Mouse (Mus musculus): ENCODE data around the gene Etv6.

Etv6 gene

DNA sequence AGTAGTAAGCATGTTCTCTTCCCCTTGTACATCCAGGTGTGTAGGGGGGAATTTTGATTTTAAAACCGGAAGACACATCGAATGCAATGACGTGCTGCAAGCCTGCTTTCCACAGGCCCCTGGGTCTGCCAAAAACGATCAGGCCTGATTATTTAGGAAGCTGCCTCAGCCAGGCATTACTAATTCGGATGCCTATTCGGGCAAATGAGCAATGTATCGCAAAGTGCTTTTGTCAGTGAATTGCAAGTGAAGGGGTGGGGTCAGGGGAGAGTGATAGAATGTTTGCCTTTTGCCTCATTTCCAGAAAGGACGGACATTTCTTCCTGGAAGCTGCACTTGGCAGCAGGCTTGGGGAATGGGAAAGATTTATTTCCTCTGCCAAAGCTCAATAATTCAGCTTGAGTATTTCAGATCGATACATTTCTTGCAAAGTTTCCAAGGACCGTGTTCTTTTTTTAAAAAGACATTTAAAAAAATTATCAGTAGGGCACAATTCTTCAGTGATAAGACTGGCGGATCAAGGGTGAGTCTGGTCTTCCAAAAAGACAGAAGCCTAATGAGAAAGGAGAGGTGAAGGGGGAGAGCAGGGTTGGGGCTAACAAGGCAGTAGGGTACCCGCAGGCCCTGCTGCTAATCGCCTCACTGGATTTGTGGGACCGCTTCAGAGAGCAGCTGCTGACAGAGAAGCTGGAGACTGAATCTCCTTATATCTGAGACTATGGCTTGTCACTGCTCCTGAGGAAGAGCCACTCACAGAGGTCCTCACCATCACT is 172.9 kb downstream of the Etv6 start:
- DNase-seq (ENCODE audit: low spot score) = peak; percentile 66

DNA sequence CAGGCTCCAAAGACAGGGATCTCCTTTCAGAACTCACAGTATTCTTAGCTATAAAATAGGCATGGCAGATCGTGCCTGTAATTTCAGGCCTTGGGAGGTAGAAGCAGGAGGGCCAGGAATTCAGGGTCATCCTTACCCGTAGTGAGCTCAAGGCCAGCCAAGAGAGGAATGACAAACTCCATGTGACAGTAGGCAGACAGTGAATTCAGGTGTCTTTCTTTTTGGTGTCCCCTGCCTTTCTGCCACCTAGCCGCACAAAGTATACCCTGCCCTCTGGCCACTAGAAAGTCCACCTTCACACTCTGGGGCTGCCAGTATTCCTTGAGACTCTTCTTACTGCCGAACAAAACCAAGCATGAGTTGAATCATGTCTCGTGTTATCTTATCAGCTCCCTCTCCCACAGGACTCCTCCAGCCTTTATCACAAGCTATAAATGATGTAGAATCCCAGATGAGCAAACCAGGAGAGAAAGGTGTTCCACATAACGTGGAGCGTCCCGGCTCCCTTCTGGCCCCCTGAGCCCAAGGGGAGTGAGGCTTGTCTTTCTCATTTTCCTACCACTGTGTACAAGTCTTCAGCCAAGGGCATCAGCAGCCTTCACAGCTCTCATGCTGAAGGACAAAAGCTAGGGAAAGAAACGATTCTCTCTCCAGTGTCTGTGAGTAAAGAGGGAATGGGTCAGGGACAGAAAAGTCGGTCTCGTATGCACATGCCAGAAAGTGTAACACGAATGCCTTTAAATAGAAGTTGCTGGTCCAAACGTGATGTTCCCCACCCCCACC is 175.4 kb downstream of the Etv6 start:
- no peak for DNase-seq (ENCODE audit: low spot score)

DNA sequence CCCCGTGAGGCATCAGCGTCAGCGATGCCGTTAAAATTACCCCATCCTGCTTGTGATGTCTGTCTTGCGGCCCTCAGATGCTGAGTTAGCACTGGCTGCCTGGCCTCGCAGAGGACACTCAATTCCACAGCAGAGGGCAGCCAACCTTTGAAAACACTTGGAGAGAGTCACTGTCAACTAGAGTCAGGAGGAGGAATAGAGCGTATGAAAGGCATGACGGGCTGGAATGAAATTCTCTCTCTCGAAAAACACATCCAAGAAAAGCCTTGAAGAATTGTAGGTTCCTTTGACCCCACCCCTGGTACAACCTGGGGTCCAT is 175.9 kb downstream of the Etv6 start:
- DNase-seq (ENCODE audit: low spot score) = no peak

DNA sequence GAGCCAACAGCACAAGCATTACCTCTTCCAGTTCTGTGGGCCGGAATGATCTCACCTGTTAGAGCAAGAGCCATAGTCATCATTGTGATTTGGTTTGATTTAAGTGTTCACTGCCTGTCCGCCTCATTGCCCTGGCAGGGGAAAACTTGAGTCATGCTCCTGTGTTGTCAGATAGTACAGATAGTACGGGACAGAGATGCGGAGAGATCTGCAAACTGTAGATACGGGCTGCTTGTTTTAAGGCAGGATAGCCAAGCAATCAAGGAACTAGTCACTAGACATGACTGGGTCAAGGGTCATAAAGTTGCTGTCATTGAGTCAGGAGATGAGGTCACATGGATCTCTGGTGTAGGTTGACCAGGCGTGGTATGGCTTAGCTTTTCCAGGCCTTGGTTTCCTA is 182.2 kb downstream of the Etv6 start:
- no peak for DNase-seq (ENCODE audit: low spot score)

DNA sequence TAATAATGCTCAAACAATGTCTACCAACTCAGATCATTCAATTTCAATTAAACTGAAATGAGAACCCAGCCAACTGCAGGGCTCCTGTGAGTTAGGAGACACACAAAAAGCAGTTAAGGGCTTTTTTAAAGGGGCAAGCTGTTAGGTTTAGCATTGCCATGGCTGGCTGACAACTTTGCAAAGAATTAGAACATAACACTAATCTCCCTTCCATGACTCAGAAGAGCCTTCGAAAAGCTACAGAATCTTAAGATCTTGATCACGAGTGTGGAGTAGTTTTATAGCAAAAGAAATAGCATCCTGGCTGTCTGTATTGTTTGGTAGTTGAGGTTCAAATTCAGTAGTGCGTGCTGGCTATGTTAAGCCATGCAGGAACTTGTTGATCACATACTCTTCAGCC is 182.9 kb downstream of the Etv6 start:
- DNase-seq (ENCODE audit: low spot score) = no peak

DNA sequence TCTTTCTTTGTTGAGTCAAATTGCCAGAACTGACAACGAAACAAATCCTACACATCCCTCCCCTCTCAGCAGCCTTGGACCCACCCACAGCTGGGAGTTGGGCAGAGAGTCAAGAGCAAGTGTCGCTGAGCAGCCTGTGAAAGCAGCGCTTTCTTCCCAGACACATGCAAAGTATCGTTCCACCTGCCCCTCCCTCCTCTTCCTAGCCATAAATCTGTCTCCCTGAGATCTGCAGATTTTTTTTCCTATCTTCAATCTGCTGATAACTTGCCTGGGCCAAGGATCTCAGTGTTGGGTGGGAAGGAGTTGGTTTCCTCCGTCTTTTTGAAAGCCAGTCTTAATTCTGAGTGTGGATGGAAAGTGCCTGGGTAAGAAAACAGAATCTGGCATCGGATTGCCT is 183.9 kb downstream of the Etv6 start:
- DNase-seq (ENCODE audit: low spot score) = no peak

DNA sequence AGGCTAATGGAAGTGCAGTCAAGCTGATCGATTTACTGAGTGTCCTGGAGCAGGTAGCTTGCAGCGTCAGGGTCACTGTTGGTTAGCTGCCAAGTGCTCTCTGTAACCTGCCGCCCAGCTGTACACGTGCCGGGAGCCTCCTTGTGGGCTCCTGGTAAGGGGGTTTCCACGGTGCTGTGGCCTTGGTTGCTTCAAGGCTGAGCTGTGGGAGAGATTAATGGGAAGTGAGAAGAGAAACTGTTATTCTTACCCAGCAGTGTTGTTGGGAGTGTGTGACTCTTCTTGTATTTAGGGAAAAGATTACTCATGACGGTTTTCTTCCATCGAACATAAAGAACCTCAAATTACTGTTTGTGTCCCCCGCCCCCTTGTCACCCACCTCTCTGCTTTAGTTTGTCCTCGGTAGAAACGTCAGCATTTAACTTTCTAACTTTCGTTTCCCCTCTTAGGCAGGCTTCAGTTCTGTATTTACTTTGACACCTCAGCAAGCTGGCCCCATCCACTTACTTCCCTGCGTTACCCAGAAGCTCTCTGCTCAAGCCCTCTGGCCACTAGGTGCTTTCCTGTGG is 184.8 kb downstream of the Etv6 start:
- no peak for DNase-seq (ENCODE audit: low spot score)

DNA sequence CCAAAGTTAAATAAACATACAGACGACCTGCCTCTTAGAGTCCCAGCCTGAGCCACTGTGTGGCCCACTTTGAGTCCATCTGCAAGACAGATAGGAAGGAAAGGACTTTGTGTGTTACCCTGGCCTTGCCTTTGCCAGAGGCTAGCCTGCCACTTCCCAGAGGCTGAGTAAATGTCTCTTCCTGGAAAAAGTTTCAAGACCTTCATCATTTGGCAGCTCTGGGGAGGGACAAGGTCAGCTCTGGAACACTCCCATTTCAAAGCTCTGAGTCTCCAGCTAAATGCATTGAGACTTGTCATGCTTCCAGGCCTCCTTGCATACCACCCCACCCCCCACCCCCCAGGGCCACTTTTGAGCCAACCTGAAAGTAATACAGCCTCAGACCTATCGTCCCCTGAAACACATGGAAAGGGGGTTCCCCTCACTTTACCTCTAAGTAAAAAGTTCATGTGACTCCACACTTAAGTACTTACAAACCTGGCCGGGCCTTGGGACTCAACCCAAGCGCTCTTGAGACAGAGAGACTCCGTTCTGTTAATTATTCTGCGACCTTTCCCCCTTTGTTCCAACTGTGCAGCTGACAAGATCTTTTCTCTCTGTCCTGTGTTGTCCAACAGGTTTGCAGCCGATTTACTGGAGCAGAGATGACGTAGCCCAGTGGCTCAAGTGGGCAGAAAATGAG is 186.9 kb downstream of the Etv6 start:
- no peak for DNase-seq (ENCODE audit: low spot score)

DNA sequence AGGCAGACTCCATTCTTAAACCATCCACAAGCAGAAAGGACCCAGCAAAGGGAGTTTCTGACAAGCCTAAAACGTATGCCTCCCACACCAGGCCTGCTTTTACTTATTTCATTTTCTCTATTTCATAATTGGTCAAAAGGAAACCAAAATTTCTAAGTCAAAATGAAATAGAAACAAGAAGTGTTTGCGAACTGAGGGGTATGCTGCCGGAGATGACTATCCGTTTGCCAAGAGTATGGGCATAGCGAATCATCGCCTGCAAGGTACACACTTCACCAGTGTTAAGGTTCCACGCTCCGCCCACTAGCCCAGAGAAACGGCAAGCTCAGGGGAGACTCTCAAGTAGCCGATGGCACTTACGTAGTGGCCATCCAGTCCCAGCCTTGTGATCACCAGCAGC is 190.1 kb downstream of the Etv6 start:
- DNase-seq (ENCODE audit: low spot score) = no peak

DNA sequence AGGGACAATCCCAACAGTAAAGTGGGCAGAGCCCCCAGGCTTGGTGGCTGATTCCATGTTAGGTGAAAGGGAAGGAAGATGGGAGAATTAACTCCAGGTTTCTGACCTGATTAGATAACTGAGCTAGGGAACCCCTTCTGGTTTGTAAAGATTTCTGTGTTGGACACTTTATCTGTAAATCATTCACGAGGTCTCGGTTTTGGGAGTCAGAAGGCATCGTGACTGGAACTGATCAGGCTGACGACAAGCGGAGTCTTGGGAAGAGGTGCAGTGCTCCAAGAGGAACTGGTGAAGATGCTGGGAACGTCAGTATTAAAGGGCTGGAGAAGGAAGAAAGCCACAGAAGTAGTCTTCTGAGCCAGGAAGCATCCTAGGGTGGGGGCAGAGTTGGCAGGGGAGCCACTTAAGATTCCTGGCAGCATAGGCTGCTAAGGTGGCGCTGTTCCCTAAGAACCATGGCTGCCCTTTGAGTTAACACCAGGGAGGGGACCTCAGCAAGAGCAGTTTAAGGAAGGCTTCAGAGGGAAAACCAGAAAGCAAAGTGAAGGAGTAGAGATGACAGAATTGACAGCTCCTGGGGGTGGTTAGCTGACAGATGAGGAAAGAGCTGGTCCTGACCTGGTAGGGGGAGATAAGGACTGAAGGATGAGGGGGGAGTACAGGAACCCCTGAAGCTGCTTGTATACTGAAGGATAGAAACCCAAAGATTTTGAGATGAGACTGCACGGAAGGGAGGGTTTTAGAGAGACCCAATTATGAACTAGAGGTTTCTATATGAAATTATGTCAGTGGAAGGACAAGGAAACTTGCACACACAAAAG is 191.1 kb downstream of the Etv6 start:
- no peak for DNase-seq (ENCODE audit: low spot score)

DNA sequence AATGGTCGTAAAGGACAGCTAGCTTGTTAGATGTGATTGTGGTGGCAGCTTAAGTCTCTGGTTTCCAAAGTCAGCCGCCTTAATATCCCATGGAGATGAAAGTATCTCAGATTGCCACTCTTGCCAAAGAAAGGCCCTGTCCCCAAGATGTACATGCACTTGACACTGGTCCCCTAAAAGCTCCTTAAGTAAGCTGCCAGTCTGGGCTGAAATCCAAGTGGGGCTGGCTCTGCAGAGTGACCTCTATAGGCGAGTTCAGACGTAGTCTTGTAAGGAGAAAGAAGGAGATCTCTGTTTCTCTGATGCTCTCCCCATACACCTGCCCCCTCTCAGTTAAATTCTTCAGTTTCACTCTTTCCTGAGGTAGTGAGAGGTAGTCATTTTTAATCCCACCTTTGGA is 200.8 kb downstream of the Etv6 start:
- no peak for DNase-seq (ENCODE audit: low spot score)

DNA sequence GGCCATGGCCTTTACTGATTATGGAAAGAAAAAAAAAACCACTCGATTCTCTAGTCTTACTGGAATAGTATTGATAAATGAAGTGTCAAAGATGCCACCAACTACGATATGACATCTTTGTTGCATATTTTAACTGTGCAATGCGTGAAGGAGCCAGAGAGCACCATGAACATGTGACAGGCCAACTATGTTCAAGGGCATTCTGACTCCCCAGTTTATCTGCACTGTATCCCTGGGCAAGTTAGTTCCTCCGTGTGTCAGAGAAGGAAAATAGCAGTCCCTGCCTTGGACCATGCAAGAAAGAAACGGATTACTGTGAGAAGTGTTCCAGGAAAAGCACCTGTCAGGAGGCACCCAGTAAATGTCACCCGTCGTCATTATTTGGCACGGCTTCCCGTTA is 203.0 kb downstream of the Etv6 start:
- DNase-seq (ENCODE audit: low spot score) = no peak

DNA sequence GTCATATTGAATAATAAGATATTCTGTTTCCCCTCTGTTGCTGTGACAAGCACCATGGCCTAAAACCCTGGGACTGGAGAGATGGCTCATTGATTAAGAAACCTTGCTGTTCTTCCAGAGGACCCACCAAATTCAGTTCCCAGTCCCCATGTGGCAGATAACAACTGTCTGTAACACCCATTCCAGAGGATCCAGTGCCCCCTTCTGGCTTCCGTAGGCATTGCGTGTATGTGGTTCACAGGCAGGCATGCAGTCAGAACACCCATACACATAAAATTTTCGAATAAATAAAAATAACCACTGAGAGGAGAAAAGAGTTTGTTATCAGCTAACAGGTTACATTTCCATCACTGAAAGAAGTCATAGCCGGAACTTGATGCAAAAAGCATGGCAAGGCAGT is 205.5 kb downstream of the Etv6 start:
- no peak for DNase-seq (ENCODE audit: low spot score)

DNA sequence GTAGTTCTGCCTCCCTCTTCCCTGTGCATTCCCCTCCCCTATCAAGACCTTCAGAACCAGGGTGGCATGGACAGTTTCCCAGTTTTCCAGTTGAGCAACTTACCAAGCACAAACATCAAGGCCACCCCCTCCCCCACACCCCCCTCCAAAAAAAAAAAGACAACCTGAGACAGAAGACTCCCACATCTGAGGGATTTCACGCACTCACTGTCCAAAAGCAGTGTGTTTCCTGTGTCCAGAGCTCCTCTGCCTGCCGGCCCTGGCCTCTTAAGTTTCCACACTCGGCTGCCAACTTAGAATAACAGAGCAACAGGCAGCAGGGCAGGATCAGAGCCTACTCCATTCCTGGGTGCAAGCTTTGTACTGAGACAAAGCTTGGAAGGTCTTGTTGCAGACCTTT is 207.6 kb downstream of the Etv6 start:
- DNase-seq (ENCODE audit: low spot score) = no peak

DNA sequence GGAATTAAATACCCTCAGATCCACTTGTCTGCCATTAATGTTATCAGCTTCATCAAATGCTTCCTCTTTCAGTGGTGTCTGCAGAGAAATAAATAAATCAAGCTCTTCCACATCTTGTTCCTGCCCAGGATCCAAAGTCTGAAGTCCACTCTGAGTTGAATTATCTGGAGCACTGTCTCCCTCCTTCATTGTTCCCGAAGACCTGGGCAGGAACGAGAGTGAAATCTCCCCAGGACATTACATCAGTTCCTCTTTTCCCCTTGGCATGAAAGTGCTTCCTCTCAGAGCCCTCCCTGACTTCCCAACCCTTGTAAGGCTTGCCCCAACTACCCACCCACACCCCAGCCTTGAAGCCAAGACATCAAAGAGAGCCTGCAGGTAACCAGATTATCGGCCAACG is 208.0 kb downstream of the Etv6 start:
- peak; percentile 57 for DNase-seq (ENCODE audit: low spot score)

DNA sequence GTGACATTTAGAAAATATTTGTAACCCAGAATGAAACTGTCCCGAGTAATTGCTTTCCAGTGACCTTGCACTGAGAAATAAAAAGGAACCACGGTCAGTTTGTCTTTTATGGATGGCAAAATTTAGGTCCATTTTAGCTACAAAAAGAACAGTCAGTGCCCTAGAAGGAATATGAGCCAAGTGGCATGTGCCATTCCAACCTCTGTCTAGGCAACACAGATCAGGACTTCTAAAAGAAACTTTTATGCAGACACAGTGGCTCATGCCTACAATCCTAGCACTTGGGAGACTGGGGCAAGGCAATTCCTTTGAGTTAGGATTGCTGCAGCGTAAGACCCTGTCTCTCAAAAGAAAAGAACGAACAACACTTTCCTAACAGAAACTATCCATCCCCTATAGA is 208.6 kb downstream of the Etv6 start:
- peak; percentile 7 for DNase-seq (ENCODE audit: low spot score)

DNA sequence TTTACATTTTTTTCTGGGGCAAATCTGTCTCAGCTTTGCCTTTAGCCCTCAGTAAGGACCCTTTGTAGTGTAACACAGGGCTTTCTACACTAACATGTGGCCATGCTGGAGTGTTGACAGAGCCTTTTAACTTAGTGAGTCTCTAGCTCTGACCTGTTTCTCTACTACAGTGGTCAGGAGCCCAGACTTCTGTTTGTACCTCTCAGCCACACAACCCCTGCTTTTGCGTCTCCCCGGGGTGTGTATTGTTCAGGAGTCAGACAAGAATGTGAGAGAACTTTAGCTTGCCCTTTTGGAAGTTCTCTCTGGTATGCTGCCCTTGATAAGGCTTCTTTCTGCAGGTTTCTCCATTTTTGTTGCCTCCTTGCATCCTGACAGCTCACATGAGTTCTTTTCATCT is 210.6 kb downstream of the Etv6 start:
- DNase-seq (ENCODE audit: low spot score) = no peak

DNA sequence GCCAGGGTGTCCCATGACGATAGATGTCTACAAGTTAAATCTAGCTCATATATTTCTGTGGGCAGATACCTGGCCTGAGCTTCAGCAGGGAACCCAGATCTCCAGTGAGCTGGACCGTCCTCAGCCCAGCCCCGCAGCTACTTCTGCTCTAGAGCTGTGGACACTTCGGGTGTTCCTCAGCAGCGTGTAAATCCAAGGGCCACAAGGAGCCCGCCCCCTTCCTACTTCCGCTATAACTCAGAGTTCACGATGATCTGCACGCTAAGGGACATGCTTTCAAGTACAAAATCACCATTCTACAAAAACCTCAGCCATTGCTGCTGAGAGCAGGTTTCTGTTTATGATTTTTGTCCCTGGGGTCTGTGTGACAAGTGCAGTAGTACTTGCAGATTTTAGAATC is 211.8 kb downstream of the Etv6 start:
- DNase-seq (ENCODE audit: low spot score) = no peak

DNA sequence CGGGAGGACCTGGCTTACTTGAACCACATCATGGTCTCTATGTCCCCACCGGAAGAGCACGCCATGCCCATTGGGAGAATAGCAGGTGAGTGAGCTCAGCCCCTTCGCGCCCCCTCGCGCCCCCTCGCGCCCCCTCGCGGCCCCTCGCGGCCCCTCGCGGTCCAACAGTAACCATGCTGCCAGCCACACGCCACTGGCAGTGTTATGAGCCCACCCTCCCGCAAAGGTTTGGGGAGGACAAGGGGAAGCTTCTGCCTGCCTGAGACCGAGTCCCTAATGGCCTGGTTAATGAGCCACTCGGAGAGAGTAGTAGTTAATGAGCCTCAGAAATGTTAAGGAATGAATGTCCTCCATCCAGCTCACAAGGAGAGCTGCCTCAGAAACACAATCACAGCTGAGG is 213.2 kb downstream of the Etv6 start:
- DNase-seq (ENCODE audit: low spot score) = no peak

DNA sequence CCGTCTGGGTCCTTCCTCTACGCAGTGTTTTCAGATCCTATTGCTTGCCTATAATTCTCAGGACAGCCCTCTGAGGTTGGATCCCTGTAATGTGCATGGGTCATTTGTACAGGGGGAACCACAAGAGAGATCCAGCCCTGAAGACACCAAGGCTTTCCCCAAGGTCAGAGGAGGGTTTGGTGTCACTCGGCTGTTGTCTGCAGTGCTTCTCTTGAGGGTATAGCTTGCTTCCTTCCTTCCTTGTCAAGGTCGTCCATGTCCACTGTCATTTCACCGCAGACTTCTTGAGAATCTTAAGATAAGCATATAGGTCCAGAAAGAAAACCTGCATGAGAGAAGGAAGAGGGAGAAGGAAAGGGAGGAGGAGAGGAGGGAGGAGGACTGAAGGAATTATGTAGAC is 215.3 kb downstream of the Etv6 start:
- no peak for DNase-seq (ENCODE audit: low spot score)

DNA sequence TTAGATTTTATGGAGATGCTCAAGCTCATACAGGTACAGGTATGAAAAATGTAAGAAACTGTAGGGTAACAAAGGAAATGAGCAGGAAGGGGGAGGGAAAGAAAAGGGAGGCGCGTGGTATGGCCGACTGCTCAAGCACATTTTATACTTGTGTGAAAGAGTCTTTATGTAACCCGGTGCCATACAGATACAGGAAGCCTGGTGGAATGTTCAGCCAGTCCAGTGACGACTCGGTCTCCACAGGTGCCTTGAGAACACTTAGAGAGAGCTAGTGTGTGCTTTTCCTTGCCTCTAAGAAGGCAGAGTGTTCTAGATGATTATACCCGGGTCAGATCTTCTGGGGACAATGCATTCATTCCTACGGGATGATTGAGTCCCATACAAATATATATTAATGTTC is 215.9 kb downstream of the Etv6 start:
- DNase-seq (ENCODE audit: low spot score) = no peak

DNA sequence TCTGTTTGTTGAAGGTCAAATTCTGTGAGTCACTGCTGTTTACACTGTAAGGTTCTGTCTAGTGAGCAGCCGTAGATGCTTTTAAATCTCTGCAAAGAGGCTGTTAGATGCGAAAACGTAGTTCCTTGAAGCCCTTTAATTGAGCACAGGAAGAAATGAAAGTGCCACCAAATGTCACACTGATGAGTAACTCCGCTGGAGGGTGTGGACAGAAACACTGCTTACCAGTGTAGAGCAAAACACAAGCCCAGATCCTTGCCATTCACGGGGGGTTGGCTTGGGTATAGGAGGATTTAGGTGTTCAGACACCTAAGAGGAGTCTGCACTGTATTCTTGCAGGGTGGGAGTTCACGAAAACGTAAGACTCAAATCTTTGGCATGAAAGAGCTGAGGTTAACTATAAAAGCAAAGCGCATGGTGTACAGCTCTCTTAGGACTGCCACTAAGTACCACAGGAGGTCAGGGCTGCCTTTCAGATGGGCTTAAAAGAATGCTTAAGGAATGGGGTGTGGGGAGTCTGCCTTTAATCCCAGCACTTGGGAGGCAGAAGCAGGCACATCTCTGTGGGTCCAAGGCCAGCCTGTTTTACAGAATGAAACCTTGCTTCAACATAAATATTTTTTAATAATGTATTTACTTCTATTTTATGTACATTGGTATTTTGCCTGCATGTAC is 216.7 kb downstream of the Etv6 start:
- no peak for DNase-seq (ENCODE audit: low spot score)

Data from MN1 (cell line).